Mouse (Mus musculus) cerebellum, adult 11-12 months (tissue): ENCODE measurements around the gene Slc9a9.

Experiments
- DNase-seq: peaks from one replicate; pipeline ENCODE4 v3.0.0; 2022

Slc9a9 gene

DNA sequence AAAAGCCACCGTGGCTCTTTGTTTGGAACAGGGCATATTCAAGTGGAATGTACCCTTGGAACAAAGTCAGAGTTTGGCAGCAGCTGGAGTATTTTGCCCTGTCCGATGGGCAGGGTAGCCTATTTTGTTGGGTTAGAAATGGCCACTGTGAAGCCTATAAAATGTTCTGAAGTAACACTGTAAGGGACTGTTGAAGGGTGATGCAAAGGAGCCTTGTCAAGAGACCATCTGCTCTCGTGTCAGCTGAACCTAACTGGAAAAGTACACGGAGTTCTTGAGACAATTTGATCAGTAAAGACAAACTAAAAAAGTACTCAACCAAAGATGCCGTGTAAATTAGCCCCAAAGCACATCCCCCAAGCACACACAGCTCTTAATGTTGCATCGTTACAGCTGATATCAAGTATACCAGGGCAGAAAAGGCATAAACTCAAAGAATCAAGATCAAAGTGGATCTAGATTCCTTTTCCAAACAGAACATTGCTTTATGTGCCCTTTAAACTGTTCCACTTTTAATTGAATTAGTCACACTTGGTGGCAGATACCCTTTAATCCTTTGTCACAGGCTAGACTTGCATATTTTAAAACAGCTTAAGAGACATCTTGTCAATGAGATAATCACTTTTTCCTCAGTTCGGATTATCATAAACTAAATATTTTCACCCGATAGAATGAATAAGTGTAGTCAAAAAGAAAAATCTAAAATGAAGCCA, 416.6 kb downstream of the Slc9a9 start:
- no peak for DNase-seq

DNA sequence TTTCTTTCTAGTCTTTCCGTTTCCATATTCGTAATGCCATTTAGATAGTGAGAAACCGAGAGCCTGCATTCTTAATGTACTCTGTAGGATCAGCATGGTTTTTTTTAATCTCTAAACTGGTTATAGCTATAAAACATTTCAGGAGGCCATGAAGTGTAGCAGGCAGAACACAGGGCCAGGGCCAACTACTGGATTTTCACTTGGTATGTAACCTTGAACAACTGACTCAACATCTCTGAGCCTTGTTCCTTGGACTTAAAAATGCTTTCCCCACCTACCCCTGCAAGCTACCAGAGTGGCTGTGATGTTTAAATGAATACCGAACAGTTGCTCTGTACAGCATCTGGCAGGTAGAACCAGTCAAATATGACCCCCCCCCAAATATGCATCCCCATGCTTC, 418.5 kb downstream of the Slc9a9 start:
- no peak for DNase-seq

DNA sequence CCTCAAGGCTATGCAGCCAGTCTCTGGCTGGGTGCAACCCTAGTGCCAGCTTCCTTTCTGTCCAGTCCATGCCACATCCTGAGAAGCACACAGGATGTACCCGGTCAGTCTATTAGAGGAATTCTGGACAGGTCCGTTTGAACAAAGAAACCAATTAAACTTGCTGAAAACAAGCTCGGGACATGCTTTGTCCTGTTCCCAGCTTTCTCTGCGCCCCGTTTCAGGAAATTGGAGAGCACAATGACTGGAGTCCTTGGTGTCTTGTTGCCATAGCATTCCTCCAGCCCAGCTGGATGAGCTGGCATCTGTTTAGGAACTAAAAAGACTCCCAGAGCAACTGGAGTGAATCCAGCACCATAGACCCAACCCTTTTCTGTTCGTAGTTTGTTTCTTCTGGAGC, 419.3 kb downstream of the Slc9a9 start:
- DNase-seq = peak; percentile 17

DNA sequence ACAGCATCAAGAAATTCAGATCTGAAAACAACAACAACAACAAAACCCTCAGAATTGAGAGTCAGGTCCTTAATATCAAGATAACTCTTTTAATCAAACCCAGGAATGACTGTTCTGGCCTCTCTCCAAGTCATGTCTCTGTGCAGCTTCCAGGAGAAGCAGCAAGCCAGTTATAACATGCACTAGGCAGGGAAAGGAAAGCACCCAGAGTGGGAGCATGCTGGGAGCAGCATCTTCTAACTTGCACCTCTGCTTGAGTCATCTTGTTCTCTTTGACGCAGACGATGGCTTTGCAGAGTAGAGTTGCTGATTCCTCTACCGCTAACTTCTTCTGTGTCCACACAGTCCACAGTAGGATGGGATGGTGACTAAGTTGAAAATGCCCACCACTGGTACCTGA, 426.8 kb downstream of the Slc9a9 start:
- no peak for DNase-seq

DNA sequence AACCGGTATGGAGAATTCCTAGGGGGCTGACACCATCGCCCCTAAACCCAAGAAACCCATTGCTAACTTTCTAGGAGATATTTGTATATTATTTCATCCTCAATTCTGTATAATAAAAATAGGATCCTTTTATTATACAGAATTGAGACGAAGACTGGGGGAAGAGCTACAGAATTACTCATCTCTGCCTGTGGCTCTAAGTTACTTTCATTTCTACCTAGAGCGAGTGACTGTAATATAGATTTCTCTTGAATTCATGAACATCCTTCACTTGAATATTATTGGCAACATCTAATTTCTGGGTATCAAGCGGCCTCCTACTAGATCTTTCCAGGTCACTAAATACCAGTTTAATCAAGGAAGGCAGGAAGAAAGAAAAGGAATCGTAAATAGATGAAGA, 436.1 kb downstream of the Slc9a9 start:
- no peak for DNase-seq

DNA sequence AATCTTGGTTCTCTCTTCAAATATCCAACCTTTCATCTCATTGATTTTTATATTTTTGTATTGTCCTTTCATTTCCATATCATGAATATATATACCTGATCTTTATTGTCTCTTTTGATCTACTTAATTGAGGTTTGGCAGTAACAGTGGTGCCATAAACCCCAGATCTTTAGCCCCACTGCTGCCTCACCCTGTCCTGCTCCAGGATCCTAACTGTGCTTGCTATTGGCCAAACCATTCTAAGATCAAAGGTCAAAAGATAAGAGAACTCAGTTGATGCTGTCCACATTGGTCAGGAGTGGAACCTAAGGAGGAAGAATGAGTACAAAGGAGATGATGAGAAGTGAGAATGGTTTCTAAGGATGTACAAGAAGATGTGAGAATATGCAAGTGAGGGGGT, 440.1 kb downstream of the Slc9a9 start:
- no peak for DNase-seq

DNA sequence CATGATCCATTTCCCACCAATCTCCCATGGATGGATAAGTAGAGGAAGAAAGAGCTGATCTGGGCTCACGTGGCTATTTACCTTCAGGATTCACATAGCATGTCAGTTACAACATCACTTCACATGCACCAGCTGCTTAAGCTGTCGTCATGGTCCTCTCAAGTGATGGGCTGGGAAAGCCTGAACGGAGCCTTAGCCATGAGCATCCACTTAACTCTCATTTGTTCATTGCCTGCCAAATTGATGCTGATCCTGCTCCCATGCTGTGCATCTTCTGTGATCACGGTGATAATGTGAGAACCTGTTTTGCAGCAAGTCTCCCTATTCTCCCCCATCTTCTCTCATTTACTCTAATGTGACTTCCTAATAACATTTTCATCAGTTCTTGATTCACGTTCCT, 441.1 kb downstream of the Slc9a9 start:
- DNase-seq = no peak

DNA sequence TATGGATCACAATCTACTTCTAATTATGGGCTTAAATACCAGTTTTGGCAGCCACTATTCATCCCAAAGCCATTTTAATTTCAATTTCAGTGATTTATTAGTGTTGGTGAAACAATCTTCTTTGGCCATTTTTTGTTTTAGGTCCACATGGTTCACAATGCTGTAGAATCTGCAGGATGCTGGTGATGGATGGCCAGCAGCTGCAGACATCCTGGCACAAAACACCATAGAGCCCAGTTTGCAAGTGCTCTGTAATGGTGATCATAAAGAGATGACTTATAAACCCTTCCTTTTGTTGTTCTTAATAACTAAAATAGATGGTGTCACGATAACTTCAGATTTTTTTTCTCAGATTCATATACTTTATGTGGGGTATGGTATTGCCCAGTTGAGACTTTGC, 442.0 kb downstream of the Slc9a9 start:
- DNase-seq = no peak

DNA sequence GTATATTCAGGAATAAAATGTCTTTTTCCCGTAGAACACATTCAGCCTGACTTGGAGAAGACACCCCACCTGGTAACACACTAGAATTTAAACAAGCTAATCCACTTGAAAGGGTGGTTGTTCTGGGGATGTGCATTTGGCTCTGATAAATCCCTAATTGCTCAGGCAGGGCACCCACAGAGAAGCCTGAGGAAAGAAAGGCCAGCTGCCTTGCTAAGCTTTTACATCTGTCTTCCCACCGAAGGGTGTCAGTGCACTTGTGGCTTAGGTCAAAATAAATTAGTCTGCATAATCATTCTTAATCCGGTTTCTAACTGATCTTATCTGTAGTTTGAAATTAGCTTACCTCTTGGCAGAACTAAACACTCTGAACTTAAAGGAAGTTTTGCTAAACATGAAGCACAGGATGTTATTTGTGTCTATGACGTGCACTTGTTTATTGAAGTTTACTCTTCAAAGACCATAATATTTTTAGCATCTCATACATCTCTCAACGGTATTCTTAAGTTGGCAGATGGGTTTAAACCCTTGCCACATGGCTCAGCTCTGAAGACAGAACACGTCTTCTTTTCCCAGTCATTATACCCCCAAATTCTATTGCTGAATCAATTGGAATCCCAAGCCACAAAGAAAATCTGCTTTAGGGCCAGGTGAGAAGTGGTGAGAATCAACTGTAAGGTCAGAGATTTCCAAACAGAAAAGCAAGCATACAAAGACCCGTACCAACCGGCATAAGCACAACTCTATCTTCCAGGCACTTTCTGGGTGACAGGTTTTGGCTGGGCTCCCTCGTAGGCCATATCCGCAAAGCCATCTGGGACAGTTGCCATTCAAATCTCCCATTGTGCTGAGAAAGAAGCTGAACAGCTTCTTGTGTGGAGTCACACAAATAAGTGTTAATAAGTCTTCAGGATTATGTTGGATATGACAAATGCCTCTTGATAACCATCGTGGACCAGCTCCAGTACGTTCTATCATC, 443.7 kb downstream of the Slc9a9 start:
- DNase-seq = peak; percentile 6

DNA sequence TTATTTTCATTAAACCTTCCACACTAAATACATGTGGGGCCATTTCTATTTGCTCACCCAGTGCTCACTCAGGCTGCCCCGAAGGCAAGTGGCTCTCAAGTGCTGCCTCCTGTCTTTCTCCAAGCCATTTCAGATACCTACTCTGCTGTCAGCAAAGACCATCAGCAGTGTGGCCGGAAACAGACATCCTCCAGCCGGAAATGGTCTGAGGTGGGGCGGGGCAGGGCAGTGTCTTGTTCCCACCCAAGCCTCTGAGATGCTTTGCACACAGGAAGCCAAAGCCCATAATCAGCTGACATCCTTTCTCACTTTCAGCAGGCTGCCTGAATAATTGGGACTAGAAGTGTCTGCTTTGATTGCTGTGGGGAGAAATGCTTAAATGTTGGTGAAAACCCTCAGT, 450.4 kb downstream of the Slc9a9 start:
- DNase-seq = no peak

DNA sequence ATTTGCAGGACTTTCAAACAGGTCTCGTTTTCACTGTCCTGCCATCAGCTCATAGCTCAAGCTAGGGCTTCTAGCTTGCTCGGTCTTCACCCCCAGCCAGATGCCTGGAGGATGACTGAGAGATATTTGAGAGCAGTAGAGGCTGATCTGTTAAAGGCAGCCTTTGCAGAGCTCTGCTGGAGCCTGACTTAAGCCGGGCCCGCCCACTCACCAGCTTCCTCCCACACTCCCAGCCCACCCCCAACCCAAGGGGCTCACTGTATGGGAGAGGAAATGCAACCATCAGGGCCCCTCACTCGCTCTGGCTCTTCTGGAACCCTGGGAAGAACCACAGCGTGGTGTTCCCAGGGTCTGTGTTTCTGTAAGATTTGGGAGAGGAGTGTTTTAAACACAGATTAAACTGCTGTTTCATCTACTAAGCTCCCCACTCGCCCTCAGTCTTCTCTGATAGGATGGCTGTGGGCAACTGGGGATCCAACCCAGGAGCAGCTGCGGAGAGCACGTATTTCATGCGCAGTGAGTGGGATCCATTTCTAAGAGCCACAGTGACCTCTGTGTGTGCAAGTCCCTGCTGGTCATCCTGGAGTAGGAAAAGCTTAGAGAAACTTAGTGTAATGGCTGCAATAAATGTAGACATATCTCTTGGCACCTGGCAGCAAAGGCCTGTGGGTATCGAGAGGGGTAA, 451.6 kb downstream of the Slc9a9 start:
- DNase-seq = no peak

DNA sequence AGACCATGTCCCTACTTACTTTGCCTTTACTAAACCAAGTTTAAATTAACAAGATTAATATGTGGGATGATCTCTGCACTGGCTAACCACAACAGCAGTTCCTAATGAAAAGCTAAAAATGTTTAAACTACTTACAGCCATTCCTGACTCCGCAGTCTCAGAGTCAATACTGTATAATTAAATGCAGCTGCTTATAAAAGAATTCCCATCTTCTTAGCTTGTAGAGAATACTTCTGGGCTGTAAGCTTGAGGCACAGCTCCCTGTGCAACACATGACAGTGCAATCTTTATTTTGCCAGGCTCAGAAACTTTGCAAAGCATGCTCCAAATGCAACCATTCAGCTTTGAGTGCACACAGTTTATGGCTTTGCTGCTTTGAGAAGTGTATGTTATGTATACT, 456.0 kb downstream of the Slc9a9 start:
- DNase-seq = no peak

DNA sequence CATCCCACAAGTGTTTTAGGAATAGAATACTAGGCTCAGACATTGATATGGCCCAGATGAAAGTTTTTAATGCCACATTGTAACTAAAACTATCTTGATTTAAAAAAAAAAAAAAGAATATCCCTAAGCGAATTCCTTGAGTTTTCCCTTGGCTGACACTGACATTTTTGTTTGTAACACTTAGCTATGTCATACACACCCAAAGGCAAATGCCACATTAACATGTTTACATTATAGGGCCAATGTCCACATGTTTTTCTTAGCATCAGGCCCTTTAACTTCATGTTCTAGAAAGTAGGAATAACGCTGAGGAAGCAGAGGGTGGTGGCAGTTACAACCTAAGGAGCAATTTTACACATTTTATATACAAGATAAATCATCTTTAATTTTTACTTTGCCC, 458.1 kb downstream of the Slc9a9 start:
- no peak for DNase-seq

DNA sequence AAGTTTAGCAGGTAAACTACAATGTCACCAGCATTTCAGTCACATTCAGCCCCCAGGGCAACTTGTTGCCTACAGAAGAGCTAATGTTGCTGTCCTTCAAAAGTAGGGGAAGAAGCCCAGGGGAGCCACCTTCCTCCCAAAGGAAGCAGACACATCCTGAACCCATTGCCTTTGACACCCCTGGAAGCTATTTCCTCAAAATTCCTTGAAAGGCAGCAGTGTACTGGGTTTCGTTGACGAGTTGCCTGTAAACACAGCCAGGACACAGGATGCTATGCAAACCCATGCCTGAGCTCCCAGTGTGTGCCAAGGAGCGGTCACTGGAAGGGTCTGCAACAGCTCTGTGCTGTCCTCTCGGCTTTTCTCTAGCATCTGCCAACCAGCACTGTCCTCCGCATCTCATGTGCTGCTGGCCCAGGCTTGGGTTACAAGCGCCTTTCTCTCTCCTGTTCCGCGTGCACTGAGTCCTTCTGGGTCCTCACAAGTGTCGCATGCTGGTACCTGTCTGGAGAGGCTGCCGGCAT, 479.6 kb downstream of the Slc9a9 start:
- DNase-seq = no peak

DNA sequence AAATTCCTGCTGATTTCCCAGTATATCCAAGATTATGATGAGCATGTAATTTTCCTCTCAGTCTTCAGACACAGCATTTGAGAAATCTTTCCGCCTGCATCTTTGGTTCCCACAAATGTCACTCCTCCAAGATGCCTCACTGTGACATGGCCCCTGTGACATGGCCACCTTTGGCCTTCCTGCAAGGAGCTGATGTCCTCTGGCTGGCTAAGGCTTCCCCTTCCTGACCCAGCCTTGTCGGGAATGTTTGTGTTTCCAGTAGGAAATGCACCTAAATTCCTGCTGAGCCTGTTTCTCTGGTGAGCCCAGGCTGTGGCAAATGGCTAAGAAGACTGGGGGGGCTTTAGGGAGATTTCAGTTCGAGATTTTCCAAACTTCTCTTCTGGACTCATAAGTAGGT, 480.4 kb downstream of the Slc9a9 start:
- DNase-seq = no peak

DNA sequence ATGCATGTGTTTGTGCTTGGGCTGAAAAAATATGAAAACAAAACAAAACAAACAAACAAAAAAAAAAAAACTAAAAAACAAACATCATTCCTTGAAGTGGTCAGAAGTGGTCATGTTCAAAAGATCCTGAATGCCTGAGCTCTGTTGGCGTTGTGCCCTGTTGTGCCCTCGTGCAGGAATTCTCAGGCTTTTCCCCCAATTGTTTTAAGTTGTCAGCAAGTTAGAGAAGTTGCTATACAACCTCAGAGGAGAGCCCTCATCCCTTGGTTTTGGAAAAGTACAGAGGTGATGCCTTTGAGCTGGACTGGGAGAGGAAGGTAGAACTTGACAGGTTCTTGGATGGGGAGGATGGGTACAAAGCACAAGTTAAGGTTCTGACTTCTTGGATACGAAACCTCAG, 480.9 kb downstream of the Slc9a9 start:
- no peak for DNase-seq

DNA sequence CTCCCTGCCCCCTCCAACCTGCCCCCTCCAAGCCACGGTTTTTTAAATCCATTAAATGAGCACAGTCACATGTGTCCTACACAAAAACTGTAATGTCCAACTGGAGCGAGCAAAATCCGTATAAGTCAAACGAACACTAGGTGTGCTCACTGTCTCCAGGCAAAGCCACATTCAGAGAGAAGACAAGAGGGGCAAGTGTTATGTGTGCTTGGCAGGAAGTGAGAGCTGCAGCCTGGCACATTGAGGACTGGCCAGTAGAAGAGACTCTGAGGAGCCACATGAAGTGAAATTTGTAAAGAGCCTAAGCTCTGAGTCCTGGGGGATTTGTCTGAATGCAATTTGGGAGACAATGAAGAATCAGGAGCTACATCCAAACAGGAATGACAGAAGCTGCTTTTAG, 481.3 kb downstream of the Slc9a9 start:
- DNase-seq = no peak

DNA sequence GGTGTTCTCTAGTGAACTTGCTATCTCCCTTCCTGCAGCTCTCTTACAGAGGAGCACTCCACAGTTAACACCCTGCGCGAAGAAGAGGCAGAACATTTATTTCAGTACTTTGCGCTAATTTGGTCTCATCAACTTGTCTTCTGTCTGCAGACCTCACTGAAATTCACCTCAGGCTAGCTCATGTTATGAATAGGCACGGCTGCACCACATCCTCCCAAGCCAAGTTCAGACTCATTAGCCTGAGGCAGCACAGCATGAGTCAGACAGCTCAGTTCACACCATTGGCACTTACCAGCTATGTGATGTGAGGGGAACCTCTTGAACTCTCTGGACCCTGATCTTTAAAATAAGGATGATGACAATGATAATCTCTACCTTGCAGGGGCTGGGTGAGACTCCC, 482.0 kb downstream of the Slc9a9 start:
- no peak for DNase-seq

DNA sequence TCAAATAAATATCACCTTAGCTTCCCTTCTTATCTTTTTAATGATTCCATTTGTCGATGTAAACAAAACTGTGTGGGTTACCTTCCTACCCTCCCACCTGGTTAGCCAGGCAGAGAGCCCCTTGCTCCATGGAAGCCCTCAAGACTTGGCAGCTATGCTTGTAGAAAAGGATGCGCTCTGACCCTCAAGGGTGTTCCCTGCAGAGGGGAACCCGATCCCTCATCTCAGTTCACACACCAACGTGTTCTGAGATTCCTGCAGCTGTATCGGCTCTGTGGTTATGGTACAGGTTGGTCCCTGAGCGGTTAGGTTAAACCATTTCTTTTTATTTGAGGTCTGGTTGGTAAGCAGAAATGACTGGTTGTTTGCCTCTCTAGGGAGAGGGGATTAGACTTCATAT, 484.3 kb downstream of the Slc9a9 start:
- DNase-seq = no peak

DNA sequence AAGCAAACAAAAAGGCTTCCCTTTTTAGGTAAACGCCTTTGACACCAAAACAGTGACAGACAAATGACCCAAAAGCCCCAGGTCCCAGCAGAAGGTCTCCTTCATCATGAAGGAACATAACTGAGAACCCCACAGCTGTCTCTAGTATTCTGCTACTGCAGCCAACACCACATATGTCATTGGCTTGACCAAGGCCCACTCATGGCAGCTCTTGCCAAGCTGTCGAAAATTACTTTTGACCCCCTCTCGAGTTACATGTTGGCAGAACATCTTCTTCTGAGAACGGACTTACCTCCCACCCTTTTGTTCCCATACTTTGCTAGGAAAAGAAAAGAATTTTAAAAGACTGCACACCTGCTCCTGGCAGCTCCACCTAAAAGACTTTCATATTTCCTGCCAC, 488.2 kb downstream of the Slc9a9 start:
- DNase-seq = no peak

DNA sequence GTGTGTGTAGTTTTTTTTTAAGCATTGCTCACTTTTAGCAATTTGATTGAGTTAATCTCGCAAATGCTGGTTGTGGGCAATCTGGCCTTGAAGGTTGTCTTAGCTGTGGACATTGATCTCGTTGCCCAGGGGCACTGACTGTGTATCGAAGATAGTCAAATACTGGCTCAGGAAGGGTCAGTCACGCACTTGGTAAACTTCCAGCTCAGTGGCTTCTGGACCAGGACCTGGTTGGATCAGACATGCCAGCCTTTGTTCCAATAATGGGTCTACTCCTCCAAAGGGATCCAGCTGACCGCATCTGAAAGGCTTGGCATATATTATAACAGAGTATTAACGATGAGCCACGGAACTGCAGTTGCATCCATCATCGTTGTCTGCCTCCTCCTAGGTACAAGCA, 489.2 kb downstream of the Slc9a9 start:
- no peak for DNase-seq

DNA sequence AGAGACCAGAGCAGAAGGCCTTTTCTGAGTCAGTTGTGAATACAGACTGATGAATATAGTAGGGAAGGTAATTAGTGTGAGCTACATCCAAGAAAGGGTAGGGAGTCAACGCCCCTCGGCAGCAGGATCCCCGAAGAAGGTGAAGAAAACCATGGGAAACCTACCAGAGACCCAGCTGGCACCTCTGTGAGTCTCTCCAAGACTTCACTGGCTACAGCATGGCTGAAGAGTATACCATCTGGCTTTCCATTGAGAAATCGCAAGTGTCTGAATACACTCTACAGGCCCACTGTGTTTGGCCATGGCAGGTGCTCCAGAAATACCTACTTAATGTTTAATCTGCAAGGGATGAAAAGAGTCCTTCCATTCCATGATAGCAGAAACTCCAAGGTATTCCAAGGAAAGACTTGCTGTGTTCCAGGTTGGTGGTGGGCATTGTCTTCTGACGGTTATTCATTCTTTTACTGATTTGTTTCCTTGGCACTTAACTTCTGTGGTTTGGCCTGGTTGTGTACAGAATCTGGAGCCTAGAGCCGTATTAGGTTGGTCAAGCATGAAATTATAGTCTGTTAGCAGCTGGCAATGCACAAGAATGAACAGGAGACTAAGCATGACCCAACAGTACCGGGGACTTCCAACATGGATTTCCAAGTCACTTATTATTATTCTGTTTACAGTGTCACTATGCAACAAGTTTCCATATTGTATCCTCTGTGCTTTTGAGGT, 491.0 kb downstream of the Slc9a9 start:
- peak; percentile 10 for DNase-seq

DNA sequence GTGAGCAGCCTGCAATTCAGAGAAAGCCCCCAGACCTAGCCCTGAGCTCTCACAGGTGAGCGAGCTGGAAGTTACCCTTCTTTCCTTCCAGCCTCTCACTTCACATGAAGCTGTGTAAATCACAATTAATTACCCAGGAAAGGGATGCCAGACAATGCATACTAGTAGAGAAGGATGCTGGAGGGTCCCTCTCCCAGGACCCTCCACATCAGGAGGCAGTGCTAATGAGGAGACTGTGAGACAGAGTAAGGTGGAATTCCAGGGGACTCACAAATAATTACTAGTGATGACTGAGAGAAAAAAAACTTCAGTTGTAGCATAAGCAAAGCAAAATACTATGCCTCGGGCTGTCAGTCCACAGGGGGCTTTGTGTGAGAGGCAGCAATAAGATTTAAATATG, 492.0 kb downstream of the Slc9a9 start:
- no peak for DNase-seq
